Mouse (Mus musculus) forebrain, embryonic 11.5 days (tissue): ENCODE measurements at regions not wholly inside any gene's neighbourhood (a gene's known extent, or its start where the extent isn't known, plus 50 kb on each side); places are given as distances from the start of the nearest gene placed in this dataset.

Experiments
- ATAC-seq: fragments of 200-750 bp; cut with Nextera tagmentation; replicated peaks from 2 replicates; pipeline ENCODE4 v1.8.0; 2017; ENCODE audit warnings: moderate TSS enrichment; ENCODE audit not compliant: low FRiP score
- DNase-seq: peaks from one replicate; pipeline ENCODE4 v3.0.0-alpha.2; 2017; ENCODE audit warnings: low spot score
- H3K27ac ChIP-seq: fragments of 300-500 bp; sonication (generic); 2 replicates; pipeline ENCODE4 v1.5.1; 2014; ENCODE audit warnings: low read depth, low read length
- H3K27me3 ChIP-seq: fragments of 300-500 bp; sonication (generic); 2 replicates; pipeline ENCODE4 v1.6.1; 2014; ENCODE audit warnings: mild to moderate bottlenecking, low read length, mixed read lengths; ENCODE audit not compliant: control insufficient read depth, insufficient read depth
- H3K36me3 ChIP-seq: fragments of 300-500 bp; sonication (generic); 2 replicates; pipeline ENCODE4 v1.6.1; 2014; ENCODE audit warnings: mild to moderate bottlenecking, low read length, moderate library complexity, mixed read lengths; ENCODE audit not compliant: control insufficient read depth, insufficient read depth
- H3K4me1 ChIP-seq: fragments of 300-500 bp; sonication (generic); replicated peaks from 2 replicates; pipeline ENCODE4 v1.6.1; 2014; ENCODE audit warnings: low read length, mixed read lengths; ENCODE audit not compliant: control insufficient read depth, insufficient read depth
- H3K4me2 ChIP-seq: fragments of 300-500 bp; sonication (generic); 2 replicates; pipeline ENCODE4 v1.6.1; 2014; ENCODE audit warnings: low read depth, mild to moderate bottlenecking, low read length, moderate library complexity, mixed read lengths; ENCODE audit not compliant: severe bottlenecking
- H3K4me3 ChIP-seq: fragments of 300-500 bp; sonication (generic); 2 replicates; pipeline ENCODE4 v1.5.1; 2014; ENCODE audit warnings: low read depth, low read length
- H3K9ac ChIP-seq: fragments of 300-500 bp; sonication (generic); 2 replicates; pipeline ENCODE4 v1.6.1; 2014; ENCODE audit warnings: low read length
- H3K9me3 ChIP-seq: fragments of 300-500 bp; sonication (generic); 2 replicates; pipeline ENCODE4 v1.6.1; 2016; ENCODE audit warnings: low read length, mixed read lengths; ENCODE audit not compliant: control insufficient read depth
- WGBS: fragments of 180-500 bp; shearing (Covaris S2); extraction: QIAGEN DNeasy Blood & Tissue Kit; methylation state at CpG from one replicate; pipeline ENCODE4 v1.1.7; 2014; 5-methylcytosine and 5-hydroxymethylcytosine counted together

DNA sequence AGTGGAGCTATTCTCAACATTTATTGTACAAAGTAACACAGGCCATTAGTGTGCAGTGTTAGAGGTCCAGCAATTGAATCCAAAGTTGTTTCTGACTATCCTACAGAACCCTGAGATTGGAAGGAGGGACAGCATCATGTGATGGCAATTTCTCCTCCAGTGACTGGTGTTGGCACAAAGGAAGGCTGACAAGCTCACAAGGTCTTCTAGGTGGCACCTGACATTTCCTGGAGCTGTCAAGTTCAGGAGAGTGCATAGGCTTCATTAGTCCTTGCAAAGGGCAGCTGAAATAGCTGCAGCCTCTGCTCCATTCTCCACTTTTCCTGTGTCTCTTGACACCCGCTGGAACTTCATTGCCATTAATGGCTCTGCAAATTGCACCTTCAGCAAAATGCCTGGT, 80.6 kb upstream of the B3gat1 start:
- DNase-seq, result no peak
- WGBS, result 76% methylated on average over 1 of the region's 1 CpGs
- no peaks in the 10 kb centered on the region for H3K36me3 ChIP-seq
- no peak overlapping the region for H3K4me3 ChIP-seq
- H3K9me3 ChIP-seq, result no peaks in the 10 kb centered on the region
- no peaks in the 10 kb centered on the region for H3K27me3 ChIP-seq
- ATAC-seq, result no peak
- H3K4me1 ChIP-seq, result no peaks in the 10 kb centered on the region
- H3K9ac ChIP-seq, result no peak overlapping the region
- H3K4me2 ChIP-seq, result no peak overlapping the region
- H3K27ac ChIP-seq, result no peak overlapping the region

DNA sequence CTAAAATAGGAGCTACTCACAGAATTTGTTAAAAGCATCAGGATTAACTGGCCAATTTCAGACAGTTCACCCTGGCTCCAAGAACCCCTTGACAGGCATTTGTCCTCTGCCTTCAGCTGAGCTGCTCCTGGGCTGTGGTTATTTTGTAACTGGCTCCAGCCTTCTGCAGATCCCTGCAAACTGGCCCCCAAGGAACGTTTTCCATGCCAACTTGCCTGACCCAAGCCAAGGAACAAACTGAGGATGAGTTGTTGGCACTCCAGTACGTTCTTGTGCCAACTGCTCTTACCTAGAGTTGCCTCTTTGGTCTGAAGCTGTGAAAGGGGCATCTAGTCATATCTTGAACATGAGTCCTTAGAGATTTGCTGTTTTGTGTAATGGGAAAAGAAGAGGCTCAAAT, 74.2 kb upstream of the B3gat1 start:
- no peak overlapping the region for H3K9ac ChIP-seq
- no peak for ATAC-seq
- no peak overlapping the region for H3K4me3 ChIP-seq
- H3K27ac ChIP-seq, result no peak overlapping the region
- 67% methylated on average over 2 of the region's 2 CpGs for WGBS
- no peaks in the 10 kb centered on the region for H3K4me1 ChIP-seq
- DNase-seq, result no peak
- H3K27me3 ChIP-seq, result no peaks in the 10 kb centered on the region
- no peak overlapping the region for H3K4me2 ChIP-seq
- H3K36me3 ChIP-seq, result no peaks in the 10 kb centered on the region
- no peaks in the 10 kb centered on the region for H3K9me3 ChIP-seq

DNA sequence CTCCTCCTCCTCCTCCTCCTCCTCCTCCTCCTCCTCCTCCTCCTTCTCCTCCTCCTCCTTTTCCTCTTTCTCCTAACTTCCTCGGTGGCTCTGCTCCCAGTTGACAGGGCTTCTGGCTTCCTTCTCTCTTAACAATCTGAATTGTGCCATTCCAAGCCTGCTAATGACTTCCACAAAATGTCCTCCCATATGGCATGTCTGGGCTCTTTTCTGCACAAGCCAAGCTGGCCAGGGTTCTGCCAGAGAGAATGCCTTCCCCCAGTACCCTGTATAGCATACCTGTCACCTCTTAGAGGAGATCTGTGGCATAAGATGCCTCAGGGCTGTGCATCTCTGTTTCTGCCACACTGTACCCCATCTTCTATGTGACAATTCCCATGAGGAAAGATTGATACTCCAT, 70.0 kb upstream of the B3gat1 start:
- no peak for DNase-seq
- no peaks in the 10 kb centered on the region for H3K36me3 ChIP-seq
- no peak overlapping the region for H3K4me2 ChIP-seq
- no peak for ATAC-seq
- no peaks in the 10 kb centered on the region for H3K4me1 ChIP-seq
- no peak overlapping the region for H3K4me3 ChIP-seq
- H3K27me3 ChIP-seq, result no peaks in the 10 kb centered on the region
- H3K9me3 ChIP-seq, result no peaks in the 10 kb centered on the region
- H3K27ac ChIP-seq, result no peak overlapping the region
- no CpG with 5 or more reads among the region's 1 CpGs for WGBS
- H3K9ac ChIP-seq, result no peak overlapping the region

DNA sequence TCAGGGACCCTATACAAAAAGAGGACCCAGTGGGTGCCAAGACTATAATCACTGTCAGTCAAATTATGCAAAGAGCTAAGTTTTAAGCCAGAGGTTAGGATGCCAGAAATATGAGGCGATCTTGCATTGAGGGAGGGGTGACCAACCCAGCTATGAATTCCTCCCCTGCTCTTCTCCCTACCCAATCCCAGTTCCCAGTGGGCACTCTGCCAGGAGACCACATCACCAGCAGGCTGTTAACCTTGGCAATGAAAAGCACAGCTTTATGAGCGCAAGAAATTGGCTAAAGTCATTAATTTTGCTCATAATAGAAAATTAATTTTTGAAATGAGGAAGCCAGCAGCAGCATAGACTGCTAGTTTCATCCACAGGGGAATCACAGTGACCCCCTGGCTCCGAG, 65.7 kb upstream of the B3gat1 start:
- Histone ChIP-seq H3K4me2 (no peak overlapping the region), H3K9me3 (no peaks in the 10 kb centered on the region), H3K9ac (no peak overlapping the region), H3K27ac (no peak overlapping the region), H3K27me3 (no peaks in the 10 kb centered on the region), H3K36me3 (no peaks in the 10 kb centered on the region), H3K4me1 (no peaks in the 10 kb centered on the region), H3K4me3 (no peak overlapping the region)
- DNase-seq (no peak), ATAC-seq (no peak)
- WGBS, result 87% methylated on average over 3 of the region's 3 CpGs

DNA sequence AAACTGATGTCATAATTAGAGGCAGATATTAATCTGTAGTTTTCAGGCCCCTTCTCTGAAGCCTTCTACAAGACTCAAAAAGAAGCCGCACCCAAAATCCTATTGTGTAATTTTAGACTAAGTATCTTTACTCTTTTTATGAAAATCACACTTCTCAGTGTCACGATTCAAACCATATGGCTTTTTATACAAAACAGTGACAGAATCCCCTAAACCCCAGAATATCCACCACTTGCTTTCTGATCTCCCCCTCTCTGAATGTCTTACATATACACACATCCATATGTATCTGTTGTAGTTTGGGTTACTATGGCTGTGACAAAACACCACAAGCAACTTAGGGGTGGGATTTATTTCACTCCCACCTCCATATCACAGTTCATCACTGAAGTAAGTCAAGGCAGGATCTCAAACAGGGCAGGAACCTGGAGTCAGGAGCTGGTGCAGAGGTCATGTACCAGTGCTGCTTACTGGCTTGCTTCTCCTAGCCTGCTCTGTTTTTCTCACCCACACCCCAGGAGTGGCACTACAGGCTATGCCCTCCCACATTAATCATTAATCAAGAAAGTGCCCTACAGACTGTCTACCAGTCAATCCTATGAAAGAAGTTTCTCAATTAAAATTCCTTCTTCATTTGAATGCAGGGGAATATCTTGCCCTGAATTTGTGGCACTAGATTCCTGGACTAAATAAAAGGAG, 59.3 kb upstream of the B3gat1 start:
- H3K27ac ChIP-seq, result no peak overlapping the region
- 96% methylated on average over 2 of the region's 2 CpGs for WGBS
- H3K9ac ChIP-seq, result no peak overlapping the region
- DNase-seq (no peak), ATAC-seq (no peak)
- H3K27me3 ChIP-seq, result no peaks in the 10 kb centered on the region
- no peaks in the 10 kb centered on the region for H3K4me1 ChIP-seq
- no peak overlapping the region for H3K4me2 ChIP-seq
- no peaks in the 10 kb centered on the region for H3K9me3 ChIP-seq
- no peaks in the 10 kb centered on the region for H3K36me3 ChIP-seq
- H3K4me3 ChIP-seq, result no peak overlapping the region

DNA sequence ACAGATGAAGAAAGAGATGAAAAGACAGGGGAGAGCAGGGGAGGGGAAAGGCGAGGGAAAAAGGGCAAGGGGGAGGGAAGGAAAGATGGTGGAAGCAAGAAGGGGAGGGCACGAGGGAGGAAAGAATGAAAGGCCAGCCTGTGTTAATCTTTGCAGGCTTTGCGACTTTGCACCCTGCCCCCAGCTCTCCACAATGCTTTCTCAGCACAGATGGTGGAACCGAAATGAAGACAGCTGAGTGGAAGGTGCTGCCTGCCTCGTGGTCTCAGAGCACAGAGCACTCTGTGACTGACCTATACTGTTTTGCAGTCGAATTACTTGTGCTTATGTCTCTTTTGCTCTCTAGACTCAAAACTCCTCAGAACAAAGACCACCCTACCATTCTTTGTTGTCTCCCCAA, 55.2 kb upstream of the B3gat1 start:
- Histone ChIP-seq H3K27ac (no peak overlapping the region), H3K4me3 (no peak overlapping the region), H3K9me3 (no peaks in the 10 kb centered on the region), H3K36me3 (no peaks in the 10 kb centered on the region), H3K27me3 (no peaks in the 10 kb centered on the region), H3K4me2 (no peak overlapping the region), H3K4me1 (no peaks in the 10 kb centered on the region), H3K9ac (no peak overlapping the region)
- ATAC-seq, result no peak
- 20% methylated on average over 6 of the region's 6 CpGs for WGBS
- no peak for DNase-seq

DNA sequence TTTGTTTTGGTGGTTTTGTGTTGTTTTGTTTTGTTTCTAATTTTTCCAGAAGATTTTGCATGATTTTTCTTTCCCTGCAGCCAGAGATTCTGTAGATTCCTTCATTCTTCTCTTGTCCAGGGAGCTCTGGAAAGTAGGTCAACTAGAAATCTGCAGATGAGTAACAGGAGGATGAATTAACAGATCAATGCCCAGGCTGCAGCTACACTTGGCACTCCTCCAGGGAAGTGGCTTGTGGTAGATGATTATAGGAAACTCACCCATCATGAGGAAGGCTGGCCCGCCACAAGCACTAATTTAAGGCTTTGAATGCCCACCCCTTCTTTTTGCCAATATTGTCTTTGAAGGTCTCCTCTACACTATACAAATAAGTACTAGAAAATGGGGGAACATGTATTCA, 52.0 kb upstream of the B3gat1 start:
- WGBS, result 78% methylated on average over 1 of the region's 1 CpGs
- Histone ChIP-seq H3K27me3 (no peaks in the 10 kb centered on the region), H3K4me2 (no peak overlapping the region), H3K36me3 (no peaks in the 10 kb centered on the region), H3K9me3 (no peaks in the 10 kb centered on the region), H3K9ac (no peak overlapping the region), H3K4me3 (no peak overlapping the region), H3K27ac (no peak overlapping the region), H3K4me1 (no peaks in the 10 kb centered on the region)
- DNase-seq, result no peak
- no peak for ATAC-seq
